Mouse (Mus musculus) 3134 (cell line): ENCODE results near the gene Mtx3.
"Not testable (repeated sequence)": the region's sequence is repeated elsewhere in the genome, so short reads cannot be mapped to it uniquely, and the experiment has no call there.

Source experiments
- DNase-seq: peaks from one replicate; pipeline ENCODE4 v3.0.0-alpha.2; 2011; ENCODE audit warnings: low spot score; ENCODE audit not compliant: insufficient read length; ENCODE audit errors: extremely low read depth

Gene Mtx3

DNA sequence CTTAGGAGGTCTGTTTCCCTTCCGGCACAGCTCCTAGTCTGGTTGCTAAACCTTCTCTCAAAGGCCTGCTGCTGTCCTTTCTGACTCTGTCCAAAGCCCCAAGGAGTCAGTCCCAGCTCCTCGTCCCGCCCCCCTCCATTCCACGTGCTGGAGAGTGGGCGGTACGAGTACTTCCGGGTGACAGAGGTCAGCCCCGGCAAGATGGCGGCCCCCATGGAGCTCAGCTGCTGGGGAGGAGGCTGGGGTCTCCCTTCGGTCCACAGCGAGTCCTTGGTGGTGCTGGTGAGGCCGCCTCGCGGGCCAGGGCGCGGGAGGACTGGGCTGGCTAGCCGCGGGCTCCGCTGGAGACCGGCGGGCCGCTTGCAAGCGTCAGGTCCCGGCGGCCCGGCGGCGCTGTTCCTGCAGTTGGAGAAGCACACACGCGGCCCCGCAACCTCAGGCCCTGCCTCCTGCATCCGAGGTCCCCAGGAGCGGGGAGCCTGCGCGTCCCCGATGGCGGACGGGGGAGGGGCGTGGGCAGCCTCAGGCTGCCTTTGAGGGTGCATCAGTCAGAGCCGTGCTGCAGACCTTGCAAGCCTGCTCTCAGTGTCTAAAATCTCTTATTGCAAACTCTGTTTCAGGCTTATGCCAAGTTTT, at the start of gene Mtx3:
Mtx3 (plus strand) TSS at position 175 of the 636 bp plus-strand sequence.
- DNase-seq, result peak; percentile 89

DNA sequence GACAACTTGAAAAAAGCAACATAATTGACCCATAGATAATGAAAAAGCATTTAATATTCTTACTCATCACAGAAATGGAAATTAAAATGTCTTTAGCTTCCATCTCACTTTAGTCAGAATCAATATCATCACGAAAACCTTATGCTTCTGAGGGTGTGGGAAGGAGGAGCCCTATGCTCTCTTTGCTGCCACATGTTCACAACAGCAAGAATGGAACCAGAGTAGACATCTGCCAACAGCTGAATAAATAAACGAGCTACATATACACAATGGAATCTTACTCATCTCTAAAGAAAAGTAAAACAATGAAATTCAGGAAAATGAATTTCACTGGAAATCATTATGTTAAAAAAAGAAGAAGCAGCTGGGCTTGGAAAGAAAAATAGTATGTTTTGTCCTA, 45.7 kb upstream of the Mtx3 start:
- no peak for DNase-seq

DNA sequence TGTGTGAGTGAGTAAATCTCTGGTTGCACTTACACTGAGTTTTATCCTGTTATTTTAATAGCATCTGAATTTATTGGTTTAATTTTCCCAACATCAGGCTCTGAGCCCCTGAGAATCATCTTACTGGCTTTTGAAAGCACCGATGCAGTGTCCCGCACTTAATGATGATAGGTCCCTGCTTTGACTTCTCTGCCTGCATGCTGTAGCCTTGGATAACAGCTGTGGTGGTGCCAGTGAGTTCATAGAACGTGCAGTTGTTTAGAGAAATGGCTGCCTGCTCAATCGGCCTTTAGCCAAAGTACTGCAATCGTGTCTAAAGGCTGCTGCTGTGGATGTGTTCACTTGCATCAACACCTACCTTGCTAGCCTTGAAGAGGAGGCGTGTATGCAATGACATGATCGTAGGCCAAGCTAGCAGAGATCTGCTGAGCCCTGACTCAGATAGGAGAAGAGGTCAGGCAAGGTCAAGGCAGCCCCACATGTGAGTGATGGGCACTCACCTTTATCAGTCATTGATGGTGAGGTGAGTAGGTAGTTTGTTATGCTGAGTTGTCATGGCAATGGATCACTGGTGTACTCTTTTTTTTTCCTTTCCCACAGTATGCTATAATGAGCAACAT, 45.1 kb upstream of the Mtx3 start:
- DNase-seq, result no peak

DNA sequence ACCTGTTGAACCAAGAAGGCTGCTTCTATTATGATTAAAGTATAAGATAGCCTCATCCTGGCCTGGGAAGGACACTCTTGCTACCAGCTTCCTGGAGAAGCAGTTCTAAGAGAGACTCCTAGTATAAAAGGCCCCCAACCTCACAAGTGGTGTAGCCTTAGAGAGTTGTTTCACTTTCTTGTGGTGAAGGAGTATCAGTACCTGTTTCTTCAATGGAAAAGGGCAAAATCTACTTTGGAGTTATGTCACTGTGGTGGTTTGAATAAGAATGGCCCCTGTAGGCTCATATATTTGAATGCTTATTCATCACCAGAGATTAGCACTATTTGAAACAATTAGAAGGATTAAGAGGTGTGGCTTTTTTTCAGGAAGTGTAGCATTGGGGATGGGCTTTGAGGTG, 37.8 kb upstream of the Mtx3 start:
- no peak for DNase-seq

DNA sequence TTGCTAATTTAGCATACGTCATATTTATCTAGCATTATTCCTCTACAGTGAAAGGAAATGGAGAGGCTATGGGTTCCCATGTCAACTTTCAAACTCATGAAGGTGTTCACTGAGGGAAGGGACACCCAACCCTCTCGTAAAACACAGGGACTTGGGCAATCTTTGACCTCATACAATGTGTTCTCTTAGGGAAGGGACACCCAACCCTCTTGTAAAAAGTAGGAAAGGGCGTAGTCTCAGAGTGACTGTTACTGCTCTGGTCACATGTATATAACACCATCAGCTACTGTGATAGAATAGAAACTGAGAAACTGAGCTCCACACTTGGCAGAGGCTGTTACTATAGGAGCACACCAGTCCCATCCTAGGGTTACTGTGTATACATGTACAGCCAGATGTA, 36.7 kb upstream of the Mtx3 start:
- no peak for DNase-seq

DNA sequence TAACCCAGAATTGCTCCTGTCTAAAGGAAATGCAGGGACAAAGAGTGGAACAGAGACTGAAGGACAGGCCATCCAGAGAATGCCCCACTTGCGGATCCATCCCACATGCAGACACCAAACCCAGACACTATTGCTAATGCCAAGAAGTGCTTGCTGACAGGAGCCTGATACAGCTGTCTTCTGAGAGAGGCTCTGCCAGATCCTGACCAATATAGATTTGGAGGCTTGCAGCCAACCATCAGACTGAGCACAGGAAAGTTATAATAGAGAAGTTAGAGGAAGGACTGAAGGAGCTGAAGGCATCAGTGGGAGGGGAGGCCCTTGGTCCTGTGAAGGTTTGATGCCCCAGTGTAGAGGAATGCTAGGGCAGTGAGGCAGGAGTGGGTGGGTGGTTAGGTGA, 34.0 kb upstream of the Mtx3 start:
- not testable (repeated sequence) for DNase-seq

DNA sequence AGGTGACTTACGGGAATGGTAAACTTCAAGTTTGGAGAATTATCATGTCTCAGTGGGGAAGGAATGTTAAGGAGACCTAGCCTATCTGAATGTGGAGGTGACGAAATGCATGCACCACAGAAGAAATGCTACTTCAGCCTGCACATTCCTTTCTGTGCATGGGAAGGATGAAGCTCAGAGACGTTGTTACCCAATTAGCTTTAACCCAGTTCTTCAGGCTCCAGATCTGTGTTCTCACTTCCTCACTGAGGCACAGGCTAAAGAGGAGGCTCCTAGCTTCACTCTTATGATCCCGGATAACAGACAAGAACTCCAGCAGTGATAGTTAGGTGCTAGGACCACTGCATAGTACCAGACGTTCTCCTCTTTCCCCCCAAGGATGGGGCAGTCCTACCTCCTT, 28.2 kb upstream of the Mtx3 start:
- DNase-seq, result no peak

DNA sequence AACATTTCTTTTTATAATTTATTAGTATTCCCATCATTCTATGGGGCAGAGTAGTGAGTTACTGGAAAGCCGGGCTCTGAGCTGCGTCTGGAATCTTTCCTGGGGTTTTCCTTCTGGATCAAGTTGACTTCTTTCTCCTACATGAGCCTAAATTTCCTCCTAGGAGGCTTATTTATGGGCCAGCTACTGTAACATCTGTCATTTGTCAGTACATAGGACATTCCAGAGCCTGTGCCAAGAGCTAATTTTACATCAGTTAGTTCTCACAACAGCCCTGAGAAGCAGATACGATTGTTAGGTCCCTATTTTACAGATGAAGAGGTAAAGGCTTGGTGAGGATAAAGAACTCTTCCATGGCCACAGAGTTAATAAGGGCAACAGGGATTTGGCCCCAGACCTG, 27.2 kb upstream of the Mtx3 start:
- DNase-seq, result no peak

DNA sequence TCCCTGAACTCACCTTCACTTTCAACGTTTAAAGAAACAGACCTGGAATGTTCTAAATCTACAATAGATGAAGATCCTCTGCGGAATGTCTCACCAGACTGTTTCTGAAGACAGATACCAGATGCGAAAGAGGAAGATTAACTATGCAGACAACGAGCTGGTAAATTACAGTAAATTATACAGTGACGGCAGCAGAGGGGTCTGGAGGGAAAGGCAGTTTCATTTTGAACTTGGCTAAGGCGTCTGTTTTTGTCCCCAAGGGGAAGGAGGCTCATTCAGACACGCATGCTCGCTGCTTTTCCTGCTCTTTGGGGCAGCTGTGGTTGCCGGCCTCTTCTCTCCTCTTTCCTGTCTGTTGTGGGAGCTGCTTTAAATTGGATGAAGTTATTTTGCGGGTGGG, 15.7 kb upstream of the Mtx3 start:
- DNase-seq, result no peak

DNA sequence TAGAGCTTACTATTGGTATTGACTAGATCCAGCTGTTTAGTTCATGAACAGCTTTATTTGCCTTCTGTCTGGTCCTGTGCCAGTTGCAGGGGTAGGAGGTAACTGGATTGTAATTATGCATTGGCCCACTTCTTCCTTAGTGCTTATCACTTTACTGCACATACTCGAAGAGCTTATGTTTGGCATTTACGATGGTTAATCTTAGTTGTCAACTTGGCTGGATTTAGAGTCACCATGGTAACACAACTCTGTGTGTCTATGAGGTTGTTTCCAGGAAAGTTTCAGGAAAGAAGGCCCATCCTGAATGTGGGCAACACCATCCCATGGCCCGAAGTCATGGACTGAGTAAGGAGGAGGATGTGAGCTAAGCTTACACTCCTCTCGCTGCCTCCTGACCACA, 11.4 kb upstream of the Mtx3 start:
- DNase-seq, result no peak

DNA sequence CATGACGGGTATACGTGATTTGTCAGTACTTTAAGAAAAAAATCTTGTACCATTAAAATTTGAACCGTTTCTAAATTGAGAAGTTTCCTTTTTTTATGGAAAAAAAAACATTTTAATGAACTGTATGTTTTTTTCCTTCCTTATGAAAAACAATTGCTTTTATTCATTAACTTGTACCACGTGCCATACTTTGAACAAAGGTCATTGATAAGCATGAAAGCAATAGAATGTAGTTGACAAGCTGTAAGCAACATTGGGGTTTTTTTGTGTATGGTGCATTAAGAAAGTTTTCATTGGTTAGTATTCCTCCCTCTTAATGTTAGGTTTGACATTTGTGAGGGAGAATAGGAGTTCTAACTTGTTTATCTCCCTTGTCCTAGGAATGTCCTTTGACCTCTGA, 1.9 kb downstream of the Mtx3 start:
- no peak for DNase-seq

DNA sequence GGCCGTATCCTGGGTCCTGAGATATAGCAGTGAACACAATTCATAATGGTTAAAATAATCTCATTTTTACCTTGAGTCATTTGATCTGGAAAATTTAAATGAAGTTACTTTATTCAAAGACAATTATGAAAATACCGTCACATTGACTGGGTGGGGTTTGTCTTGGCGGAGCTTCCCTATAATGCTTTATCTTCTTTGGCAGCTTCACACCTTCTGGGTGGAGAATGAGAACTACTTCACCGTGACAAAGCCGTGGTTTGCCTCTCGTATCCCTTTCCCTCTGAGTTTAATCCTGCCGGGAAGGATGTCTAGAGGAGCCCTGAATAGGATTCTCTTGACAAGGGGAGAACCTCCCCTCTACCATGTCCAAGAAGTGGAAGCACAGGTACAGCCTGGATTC, 2.8 kb downstream of the Mtx3 start:
- no peak for DNase-seq

DNA sequence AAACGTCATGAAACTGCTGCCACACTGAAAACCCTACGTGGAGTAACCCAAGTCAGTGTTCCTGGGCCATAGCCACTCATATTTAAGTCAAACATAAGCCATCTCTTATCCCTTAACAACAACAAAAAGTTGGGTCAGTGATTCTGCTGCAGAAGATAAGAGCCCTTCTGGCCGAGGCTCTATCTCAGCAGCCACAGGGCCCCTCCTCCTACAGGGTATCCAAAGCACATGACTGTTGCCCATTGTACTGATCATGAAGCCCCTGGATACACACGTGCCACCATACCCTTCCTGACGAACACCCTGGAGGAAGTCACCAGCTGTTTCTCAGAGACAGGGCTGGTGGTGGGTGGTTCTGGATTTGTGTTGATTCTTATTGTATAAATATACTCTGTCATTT, 3.4 kb downstream of the Mtx3 start:
- DNase-seq, result no peak

DNA sequence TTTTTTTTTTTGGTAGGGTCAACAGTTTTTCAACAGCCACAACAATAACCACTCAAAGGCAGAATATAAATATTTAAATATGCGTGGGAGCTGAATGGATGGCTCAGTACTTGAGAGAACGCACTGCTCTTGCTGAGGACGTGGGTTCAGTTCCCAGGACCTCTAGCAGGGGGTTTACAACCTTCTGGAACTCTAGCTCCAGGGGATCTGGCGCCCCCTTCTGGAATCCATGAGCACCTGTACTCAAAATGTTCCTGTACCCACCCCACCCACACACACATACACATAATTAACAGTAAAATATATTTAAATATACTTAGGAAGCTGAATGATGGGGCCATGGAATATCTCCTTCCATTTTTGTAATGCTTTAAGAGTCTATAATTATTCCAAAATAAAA, 11.3 kb downstream of the Mtx3 start:
- DNase-seq, result no peak

DNA sequence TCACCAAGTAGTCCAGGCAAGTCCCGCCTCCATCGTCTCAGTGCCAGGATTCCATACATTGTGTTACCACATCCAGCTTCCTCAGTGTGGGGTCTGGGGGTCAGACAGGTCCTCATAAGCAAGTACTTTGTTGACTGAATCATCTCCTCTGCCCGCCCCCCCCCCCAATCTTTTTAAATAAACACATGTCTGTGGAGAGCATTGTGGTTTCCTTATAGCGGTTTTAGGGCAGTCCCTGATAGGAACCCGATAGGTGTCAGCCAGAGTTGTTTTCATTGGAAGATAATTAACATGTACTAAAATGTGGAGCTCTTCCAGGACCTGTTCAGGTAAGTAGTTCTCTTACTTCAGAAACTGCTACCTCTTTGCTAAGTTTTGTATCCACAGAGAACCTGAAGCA, 14.2 kb downstream of the Mtx3 start:
- DNase-seq, result no peak

DNA sequence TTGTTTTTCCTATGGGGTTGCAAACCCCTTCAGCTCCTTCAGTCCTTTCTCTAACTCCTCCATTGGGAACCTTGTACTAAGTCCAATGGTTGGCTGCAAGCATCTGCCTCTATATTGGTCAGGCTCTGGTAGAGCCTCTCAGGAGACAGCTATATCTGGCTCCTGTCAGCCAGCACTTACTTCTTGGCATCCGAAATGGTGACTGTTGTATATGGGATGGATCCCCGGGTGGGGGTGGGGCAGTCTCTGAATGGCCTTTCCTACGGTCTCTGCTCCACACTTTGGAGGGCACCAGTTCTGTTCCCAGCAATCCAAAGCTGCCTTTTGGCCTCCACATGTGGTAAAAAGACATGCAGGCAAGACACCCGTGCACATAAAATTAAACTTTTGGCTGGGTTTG, 15.4 kb downstream of the Mtx3 start:
- no peak for DNase-seq

DNA sequence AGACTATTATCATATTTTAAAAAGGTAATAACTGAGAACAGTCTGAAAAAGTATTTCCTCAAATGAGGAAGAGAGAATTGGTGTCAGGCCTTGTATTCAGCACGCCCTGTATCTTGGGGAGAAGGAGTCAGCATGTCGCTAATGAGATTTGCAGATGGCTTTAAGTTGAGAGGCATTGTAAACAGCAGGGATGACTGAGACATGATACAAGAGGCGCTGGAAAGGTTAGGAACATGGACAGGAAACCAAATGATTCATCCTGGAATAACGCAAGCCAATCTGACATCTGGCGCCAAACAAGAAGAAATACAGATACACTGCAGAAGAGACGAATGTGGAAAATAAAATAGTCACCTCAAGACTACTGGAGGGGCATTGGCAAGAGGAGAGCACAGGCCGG, 20.8 kb downstream of the Mtx3 start:
- peak; percentile 18 for DNase-seq

DNA sequence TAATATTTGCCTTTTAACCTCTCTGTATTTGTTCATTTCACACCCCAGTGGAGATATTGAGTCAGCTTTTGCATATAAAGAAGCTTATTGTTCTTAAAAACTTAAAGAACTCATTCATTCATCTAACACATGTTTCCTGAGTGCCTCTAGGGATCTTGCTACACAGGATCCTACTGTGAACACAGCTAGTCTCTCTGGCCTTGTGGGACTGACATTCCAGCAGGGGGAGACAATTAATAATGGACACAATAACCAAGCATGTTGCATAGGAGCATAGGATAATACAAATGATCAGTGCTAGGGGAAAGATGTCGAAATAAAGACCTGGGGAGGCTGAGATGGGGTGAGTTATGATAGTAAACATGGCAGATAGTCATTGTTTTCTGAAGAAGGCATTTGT, 22.1 kb downstream of the Mtx3 start:
- no peak for DNase-seq

DNA sequence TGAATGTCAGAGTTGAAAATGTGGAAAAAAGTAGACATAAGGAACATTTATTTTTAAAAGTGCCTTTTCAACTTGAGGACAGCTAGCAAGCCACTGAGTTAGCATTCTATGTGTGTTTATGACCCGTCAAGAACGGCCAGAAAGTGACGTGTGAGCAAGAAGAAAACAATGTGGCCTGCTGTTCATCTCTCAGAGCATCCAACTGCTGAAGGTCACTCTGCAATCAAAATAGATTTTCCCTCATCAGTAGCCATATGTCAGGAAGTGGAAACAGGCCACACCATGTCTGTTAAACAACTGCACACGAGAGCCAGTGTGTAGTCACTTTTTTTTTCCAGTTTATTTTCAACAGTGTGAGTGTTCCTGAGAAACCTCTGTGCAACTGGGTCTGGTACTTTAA, 35.0 kb downstream of the Mtx3 start:
- no peak for DNase-seq

DNA sequence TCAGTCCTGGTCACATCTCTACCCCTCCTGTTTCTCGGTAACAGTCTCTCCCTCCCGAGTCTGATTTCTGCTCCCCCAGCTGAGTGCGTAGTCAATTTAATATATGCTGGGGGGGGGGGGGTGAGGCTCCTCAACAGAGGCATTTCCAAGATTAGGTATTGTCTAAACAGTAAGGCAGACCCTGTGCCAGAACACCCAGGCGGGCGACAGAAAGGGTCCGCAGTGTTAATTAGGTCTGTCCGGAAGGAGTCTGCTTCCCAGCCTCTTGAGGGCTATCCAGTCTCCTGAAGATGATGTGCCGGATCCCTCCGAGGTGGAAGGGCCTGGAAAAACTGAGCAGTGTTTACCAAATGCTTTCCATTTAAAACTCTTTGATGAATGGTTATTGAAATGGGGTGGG, 35.4 kb downstream of the Mtx3 start:
- no peak for DNase-seq

DNA sequence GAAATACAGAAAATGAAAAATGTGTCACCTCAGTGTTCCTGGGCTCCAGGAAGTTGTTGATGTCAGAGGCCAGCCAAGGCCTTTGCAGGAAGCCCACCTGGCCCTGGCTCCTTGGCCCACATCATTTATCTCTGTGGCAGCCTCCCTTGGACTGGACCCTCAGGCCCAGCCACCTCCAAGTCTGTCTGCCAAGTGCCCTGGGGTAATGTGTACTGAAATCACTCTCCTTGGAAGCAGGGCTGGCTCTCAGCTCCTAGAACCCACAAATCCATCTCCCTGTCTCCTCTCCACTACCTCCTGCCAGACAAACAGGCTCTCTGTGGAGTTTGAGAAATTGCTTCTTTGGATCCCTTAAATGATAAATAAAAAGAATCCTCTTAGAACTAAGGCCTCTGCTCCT, 36.0 kb downstream of the Mtx3 start:
- DNase-seq, result no peak

DNA sequence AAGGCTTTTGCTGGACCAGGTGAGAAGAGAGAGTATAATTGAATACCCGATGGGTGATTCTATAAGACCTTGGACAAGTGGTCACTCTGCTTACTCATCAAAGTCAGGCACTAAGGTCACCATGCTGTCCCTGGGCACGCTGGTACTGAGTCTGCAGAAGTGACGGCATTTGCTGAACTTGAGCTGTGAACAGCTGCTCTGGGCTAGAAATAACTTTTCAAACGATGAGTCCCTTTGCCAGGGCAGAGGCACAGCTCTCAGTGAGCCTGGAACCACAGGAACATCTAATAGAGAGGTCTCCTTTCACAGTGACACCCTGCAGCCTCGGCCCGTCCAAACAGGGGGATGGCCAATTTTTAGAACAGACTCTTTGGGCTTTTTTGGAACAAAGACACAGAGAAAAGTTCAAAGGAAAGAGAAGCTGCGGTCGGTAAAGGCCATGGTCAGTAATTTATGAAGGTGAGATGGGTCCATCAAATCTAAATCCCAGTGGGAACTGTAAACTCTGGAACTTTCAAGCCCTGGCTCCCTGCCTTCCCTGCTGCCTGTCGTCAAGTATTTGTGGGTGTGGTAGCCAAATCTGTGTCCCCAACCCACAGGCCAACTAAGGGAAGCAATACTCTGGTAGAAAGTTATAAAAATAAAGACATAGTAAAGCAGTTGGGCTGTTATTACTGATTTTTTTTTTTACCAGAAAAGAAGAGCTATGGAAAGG, 37.9 kb downstream of the Mtx3 start:
- no peak for DNase-seq
